Mouse (Mus musculus) lung, postnatal 36 days (tissue): ENCODE data around the gene Bcar1.

Source experiments
- DNase-seq: peaks from one replicate; pipeline ENCODE4 v3.0.0; 2022; ENCODE audit warnings: mixed read lengths

Bcar1 gene

DNA sequence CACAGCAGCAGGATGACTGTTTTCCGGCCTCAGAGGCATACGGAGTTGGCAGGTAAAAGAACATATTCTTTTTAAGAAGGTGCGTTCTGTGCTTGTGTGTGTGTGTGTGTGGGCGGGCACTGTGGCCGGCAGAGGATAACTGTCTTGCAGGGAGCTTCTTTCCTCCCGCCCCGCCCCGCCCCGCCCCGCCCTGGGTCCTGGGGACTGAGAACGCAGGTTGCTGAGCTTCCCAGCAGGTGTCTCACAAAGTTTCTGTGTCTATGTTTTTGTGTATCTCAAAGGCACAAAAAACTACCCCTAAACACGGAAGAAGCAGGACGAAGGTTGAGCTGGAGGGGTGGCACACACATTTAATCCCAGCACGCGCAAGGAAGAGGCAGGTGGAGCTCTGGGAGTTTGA, 25.7 kb upstream of the Bcar1 start:
- no peak for DNase-seq

DNA sequence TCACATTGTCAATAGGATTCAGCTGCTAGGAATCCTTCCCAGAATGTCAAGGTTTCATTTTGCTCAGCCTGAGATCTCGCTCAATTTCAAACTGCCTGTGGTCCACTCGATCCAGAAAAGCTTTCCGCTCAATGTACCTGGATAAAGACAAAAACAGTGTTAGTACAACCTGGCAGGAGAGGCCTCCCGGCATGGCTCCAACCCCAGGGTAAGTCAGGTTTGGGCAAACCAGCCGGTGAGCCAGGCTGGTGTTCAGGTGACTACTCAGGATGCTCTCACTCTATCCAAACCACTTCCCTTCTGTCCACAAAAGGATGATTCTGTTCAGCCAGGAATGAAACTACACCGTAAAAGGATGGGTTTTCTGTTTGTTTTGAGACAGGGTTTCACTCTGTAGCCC, 25.0 kb upstream of the Bcar1 start:
- DNase-seq: no peak

DNA sequence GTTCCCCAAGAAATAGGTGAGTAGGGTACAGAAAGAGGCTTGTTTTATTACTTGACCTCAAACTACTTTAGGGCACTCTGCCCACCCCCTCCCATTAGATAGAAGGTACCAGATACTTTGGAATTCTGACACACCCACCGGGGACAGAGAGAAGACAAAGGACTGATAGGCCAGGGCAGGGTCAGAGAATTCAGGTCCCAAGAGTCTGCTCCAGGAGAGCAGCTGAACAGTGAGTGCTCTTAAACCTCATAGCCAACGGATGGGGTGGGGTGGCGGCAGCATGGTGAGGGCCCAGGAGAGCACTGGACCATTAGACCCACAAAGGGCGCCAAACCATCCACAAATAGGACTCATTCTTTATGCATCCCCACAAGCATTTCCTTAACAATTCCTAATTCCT, 22.0 kb upstream of the Bcar1 start:
- no peak for DNase-seq

DNA sequence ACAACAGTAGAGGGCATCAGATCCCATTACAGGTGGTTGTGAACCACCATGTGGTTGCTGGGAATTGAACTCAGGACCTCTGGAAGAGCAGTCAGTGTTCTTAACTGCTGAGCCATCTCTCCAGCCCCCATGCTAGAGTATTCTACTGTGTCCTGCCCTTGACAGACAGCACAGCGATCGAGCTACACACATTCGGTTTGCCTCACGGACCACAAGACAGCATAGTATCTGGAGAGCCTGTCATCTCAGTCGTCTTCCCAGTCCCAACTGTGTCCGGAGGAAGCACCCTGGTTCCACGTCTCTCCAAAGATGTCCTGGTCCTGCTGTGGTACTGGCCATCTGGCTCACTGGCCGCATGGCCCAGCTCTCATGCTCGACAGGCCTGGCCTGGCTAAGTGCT, 21.5 kb upstream of the Bcar1 start:
- no peak for DNase-seq

DNA sequence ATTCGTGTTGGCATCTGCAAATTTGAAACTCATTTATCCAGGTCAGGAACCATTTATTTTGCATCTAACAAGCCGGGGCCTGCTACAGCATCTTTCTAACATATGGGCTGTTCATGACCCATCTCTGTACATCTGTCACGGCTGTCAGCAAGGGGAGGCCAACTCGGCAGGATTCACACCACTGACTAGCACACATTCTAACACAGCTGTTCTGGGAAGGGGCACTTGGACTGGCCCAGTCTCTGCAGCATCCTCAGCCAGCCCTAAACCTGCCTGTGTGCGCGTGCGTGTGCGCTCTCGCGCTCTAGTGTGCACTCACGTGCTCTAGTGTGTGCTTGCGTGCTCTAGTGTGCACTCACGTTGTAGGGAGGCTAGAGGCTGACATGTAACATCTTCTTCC, 17.1 kb upstream of the Bcar1 start:
- DNase-seq: no peak

DNA sequence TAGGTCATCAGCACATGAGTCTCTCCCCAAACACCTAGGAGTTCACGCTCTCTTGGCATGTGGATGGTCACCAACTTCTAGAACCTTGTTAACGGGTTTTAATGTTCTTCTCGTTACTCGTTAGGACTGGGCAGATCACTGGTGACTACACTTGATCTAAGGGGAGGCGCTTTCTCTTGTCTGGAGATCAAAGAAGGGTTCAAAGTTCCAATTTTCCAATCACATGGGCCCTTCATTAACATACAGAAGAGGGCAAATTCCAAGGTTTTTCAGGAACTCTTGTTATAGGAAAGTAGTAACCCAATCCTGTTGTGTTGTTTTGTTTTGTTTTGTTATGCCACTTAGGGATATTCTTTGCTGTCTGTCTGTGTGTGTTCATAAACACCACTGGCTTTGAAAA, 15.2 kb upstream of the Bcar1 start:
- DNase-seq: no peak

DNA sequence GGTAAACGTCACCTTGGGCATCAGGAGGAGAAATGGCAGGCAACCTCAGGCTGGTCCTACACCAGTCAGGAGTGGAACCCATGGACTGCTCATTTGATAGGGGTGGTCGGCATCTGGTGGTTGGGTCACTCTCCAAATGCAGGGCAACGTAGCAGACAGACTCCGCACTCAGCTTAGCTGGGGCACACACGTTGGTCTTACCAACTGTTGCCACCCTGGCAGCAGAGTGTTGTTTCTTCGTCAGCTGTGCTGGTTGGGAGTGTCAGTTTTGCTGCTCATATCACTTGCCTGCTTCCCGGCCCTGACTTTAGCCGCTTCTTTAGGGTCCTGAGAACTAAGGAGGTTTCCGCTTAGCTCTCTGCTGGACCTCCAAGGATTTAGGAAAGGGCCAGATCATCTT, 14.0 kb upstream of the Bcar1 start:
- no peak for DNase-seq

DNA sequence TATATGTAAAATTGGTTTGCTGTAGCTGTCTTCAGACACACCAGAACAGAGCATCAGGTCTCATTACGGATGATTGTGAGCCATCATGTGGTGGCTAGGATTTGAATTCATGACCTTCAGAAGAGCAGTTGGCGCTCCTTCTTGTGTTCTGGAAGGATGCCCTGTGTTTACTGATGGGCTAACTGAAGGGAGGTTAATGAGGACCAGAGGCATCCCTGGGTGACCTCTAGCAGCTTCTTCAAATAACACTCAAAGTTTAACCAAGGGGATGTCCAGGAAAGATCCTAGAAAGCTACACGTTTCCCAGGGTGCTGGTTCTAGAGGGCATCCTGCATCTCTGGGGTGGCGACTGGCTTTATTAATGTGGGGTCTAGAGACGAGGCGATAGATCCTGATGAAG, 11.1 kb upstream of the Bcar1 start:
- DNase-seq: no peak

DNA sequence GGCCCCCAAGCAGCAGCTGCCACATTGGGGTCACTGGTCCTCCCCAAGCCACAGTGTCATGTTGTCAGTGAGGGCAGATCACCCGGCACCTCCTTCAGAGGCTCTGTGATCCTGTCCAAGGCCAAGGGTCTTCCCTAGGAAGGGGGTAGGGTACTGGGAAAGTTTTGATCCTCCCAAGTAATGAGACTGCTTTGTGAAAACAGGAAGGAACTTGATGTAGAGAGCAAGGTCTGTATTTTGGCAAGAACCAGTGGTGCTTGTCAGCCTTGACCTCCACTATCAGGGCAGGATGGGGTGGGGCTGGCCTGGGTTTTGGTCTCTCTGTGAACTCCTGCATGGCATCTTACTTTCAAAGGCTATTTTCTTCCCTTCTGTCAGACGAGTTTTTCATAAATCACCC, 10.5 kb upstream of the Bcar1 start:
- no peak for DNase-seq

DNA sequence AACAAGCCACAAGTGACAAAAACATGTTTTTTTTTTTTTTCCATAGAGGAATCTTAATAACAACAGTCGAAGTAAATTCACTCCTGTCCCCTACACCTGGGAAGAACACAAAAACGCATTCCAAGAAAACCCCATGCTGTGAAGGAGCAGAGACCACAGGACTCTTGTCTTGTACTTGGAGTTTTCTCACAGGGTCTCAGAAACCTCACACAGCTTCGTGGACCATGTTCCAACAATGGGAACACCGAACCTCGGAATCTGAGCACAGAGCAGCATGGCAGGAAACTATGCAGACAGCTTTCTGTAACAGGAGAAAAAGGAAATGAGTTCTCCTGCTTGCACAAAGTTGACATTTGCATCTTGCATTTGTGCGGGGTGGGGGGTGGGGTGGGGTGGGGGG, 5.2 kb upstream of the Bcar1 start:
- DNase-seq: no peak

DNA sequence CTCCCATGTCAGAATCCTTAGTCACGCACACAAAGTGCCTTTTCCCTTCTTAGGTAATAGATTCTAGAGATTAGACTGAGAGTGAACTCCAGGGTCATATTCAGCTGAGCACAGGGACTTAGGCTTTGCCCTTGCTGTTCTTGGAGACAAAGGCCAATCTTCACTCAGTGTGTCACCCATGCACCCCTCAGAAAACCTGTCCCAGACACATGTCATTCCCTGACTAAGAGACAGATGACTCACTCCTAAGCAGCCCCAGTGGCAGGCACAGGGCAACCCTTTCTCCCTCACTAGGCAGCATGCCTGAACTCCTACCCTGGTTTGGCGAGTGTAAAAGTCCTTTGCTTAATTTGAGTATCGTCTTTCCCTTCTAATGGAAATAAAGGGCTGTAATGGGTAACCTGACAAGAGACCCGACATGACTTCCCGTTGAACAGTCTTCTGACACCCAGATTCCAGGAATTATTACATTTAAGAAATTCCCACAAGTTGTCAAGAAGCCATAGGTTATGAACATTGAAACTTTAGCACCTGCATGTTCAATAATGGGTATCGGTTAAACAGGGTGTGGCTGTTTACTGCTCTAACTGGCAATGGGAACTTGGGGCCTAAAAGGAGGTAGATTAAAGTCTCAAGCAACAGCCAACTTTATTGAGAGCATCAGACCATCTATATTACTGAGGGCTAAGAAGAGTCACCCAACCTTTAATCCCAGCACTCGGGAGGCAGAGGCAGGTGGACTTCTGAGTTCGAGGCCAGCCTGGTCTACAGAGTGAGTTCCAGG, 4.4 kb upstream of the Bcar1 start:
- no peak for DNase-seq

DNA sequence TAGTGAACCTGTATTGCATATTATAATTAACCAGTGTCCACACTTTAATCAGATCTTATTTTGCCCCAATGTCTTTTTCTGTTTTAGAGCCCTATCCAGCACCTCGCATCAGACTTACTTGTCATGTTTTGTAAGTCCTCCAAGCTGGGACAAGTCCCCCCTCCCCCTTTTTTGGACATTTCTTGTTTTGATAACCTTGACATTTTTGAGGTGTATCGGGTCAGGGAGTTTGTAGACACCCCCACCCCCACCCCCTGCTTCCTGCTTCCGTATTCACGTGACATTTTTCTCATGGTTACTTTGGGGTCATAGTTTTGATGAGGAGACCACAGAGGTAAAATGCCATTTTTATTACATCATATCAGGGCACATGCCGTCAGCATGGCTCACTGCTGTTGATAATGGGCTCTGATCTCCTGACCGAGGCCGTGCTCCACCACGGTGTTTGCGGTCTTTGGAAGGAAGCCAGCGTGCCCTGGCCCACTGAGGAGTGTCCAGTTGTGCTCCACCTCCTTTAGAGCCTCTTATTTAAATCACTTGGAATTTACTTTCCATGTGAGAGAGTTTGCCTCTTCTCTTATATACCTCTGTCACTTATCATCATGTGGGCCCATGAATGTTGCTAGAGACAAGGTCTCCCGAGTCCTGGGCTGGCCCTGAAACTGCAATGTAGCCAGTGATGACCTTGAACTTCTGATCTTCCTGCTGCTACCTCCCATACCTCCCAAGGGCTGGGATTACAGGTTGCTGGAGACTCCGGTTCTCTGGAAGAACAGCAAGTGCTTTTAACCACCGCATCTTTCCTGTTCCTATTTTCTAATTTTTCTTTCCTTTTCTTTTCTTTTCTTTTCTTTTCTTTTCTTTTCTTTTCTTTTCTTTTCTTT, 3.2 kb upstream of the Bcar1 start:
- DNase-seq: no peak

DNA sequence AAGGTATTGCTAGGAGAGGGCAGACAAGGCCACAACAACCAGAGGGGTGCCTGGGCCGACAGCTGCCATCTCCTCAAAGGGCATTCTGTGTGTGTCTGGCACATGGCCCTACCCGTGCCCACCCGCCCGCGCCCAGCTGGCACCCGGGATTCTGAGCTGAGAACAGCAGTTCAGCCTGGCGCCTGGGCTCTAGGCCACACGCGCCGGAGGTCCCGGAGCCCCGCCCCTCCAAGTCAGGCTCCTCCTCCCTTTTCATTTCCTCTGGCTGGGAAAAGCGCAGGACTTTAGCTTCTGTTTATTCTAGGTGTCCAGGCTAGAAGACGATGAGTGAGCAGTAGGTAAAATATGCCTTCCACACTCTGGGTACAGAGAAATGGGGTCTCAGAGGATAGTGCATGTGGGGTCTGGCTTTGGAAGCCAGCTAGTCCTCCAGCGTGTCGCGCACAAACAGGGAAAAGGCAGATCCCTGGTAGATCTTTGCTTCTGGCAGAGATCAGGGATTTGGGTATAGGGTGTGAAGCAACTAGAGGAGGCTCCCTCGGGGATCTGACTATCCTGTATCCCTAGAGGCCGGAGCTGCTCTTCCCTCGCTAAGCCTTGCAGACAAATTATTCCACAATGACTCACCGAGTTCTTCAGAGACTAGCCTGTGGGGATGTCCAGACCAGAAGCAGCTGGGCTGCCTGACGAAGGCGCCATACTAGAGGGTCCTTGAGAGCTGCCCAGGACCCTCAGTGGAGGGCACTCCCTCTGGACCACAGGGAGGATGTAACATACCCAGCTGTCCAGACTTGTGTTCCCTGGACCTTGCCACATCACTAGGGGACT, 2.2 kb upstream of the Bcar1 start:
- DNase-seq: peak; percentile 90

DNA sequence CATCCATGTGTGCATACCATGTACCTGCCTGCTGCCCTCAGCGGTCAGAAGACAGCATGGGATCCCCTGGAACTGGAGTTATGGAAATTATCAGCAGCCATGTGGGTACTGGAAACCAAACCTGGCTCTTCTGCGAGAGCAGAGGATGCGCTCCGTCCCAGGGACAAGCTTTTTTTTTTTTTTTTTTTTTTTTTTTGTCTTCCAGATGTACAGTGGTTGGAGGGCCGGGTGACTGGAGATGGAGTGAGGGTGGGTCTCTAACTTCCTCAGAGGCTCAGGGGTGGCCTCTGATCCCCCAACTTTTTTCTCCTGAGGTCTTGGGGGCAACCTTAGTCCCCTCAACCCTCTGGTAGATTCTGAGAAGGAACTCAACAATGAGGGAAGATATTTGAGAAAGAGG, 1.5 kb upstream of the Bcar1 start:
- DNase-seq: no peak

DNA sequence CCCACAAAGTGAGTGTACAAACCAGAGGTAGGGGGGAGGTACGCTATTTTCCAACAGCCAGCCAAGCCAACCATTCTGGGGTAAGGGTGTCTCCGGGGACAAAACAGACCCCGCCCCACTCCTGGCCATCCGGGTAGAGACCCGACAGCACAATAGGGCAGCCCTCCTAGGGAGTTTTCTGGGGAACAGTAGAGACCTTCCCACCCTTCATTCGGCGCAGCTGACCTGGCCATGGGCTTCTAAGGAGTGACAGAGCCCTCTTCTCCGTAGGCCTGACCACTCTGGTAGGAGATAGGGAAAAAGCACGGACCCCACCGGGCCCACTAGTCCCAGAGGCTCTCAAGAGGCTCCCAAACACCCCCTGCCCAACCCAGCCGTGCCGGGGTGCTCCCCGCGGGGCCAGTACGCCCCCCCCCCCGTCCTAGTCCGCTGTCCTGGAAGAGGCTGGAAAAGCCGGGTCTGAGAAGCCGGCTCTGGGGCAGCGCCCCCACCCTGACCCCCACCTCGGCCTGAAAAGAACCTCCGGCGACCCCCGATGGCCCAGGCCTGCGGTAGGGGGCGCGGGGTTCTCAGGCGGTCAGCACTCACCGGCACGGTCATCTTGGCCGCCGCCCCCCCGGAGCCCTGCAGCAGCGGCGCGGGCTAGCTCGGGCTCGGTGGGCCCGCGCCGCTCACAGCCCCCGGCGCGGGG, 363 bp downstream of the Bcar1 start:
- no peak for DNase-seq

DNA sequence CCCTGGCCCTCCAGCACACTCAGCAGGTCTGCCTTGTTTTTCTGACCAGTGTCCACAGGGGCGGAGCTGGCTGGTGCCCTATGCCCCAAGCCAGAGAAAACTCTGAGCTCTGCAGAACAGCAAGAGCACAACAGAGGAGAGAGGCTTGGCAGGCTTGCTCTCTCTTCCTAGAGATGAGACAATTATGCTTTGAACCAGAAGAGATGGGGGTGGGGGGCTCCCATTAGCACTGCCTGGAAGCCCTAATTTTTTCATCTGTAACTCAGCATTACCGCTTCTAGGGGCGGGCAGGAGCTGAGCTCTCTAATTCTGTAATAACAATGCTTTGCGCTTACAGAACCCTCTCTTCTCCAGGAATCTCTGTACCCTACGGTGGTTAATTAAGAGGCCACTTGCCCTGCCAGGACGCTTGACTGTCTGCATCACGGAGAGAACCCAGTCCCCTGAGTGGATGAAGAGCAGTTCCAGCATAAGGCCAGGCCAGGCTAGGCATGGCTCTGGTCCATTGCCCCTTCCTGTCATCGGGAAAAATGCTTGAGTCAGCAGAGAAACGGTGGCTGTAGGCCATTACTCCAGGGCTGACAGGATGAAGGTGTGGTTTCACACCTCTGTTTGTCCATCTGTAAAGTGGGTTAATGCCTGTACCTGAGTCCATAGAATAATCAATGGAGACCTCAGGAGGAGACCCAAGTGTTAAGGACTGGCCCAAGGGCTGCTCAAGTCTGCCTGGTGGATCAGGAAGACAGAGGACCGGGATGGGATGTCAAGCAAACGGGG, 1.2 kb downstream of the Bcar1 start:
- DNase-seq: peak; percentile 50

DNA sequence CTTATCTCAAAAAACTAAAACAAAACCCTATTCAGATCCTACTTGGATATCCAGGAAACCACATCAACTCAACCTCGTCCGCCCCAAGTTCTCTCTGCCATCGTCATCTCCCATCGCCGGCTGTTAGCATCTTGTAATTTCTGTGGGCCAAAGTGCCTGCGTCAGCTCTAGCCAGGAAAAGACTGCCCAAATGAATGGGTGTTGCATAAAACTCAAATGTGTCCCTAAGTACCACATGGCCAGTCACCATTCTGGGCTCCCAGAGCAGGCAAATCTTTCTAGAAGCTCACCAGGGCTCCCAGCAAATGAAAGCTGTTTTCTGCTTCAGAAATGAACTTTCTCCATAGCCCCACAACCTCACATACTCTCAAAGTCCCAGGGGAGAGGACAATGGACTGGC, 2.1 kb downstream of the Bcar1 start:
- no peak for DNase-seq

DNA sequence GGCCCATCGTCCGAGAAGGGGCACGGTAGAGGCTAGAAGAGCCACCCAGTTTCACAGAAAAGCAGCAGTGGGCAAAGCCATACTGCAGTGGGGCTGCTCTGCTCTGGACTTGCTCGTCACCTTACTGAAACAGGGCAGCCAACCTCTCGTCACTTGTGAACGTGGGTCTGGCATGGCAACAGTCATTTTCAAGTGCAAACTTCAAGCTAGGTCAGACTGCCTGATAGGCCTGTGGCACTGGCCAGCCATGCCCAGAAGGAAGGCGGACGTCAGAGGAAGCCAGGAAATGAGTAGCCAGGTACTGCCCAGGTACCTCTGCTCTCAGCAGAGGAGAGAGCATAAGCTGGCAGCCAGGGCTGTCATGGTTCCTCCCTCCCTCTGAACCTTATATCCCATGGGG, 2.6 kb downstream of the Bcar1 start:
- DNase-seq: peak; percentile 55

DNA sequence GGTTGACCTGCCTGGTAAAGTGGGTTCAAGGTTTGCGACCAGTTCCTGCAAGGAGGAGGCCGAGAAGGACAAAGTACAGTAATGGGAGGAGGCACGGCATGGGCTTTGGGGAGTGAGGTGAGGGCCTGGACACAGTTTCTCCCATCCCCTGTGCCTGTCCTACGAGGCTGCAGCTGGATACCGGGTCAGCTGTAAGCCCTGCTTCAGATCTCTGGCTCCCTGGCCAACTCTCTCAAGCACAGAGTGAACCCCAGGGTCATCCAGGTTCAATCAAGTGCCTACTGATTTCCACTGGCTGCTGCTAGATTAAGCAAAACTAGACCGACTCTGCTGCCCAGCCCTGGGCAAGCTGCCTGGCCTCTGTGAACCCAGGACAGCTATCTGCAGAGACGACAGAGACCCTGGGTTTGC, 3.3 kb downstream of the Bcar1 start:
- no peak for DNase-seq

DNA sequence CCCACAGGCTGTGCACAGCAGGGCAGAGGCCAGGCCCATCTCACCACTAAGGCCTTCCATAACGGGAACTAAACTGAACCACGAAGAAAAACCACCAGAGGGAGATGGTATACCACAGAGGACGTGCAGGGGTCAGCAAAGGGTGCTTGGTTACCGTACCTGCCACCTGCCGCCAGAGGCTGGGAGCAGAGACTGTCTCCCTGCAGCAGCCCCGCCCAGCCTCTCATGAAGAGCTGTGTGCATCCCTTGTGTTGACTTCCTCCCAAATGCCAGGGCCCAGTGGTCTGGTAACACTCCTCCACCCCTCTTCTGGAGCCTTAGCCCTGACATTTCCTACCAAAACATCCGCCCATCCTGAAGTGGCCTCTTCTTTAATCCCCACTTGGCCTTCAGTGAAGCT, 4.0 kb downstream of the Bcar1 start:
- DNase-seq: peak; percentile 54

DNA sequence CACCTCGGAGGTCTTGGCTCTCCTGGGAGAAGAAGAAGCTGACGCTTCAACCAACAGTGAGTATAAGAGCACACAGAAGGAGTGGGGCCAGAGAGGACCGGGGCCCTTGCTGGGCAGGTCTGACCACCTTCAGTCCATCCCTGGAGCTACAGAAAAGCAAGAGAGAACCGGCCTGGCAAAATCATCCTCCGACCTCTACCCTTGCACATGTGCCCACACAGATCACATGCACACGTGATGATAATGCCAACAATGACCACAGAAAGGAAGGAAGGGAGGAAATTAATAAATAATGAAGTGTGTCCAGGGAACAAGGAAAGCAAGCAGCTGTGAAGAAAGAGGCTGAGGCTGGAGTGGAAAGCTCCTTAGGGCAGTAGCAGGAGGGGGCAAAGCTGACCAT, 4.7 kb downstream of the Bcar1 start:
- DNase-seq: no peak

DNA sequence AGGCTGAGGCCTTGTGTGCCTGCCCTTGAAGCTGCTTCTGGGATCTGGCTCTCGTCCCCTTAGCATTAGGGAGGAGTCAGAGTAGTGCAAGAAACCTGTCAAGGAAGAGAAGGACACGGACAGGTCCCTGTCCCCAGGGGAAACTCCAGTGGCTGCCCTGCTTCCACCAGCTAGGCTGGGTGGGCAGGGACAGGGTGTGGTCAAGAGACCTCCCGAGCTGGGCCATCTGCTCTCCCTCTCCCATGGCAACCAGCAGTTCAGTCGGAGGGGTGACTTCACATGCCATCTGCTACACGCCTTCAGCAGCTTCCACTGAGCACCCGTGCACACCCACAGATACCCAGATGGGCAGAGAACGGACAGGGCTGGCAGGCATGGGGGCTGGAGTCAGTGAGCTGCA, 7.3 kb downstream of the Bcar1 start:
- no peak for DNase-seq
